Mouse (Mus musculus) ES-Bruce4 (cell line): ENCODE measurements at regions not wholly inside any gene's neighbourhood (a gene's known extent, or its start where the extent isn't known, plus 50 kb on each side); places are given as distances from the start of the nearest gene placed in this dataset.

Source experiments
- CTCF ChIP-seq: IDR thresholded peaks from one replicate; pipeline ENCODE4 v1.8.1; 2011; ENCODE audit warnings: low read depth, low read length
- EP300 ChIP-seq: IDR thresholded peaks from 2 replicates; pipeline ENCODE4 v1.6.1; 2011; ENCODE audit warnings: low read depth, low read length; ENCODE audit not compliant: insufficient read depth
- POLR2A ChIP-seq: IDR thresholded peaks from one replicate; pipeline ENCODE4 v1.8.1; 2011; ENCODE audit warnings: low read length; ENCODE audit not compliant: insufficient read depth

GRCm38 (mm10) chr3:140941898-140942297 is 270.3 kb downstream of the Pdha2 start:
- no peak for TF ChIP-seq CTCF
- no peak for TF ChIP-seq POLR2A
- TF ChIP-seq EP300, result no peak
